Mouse (Mus musculus) monocyte, adult 2 months (primary cell): ENCODE data around the gene Stab1.
A peak's percentile ranks its signal among the peaks of the same experiment; 100 is the strongest.

Experiments used
- DNase-seq, 2 experiments: peaks; one replicate each; pipeline ENCODE4 v3.0.0; 2022; ENCODE audit warnings: low spot score in 2 of 2, low read depth in 1 of 2

Gene Stab1

GRCm38 (mm10) chr14:31165458-31165857, 3.0 kb downstream of the Stab1 start:
- no peak for DNase-seq

GRCm38 (mm10) chr14:31165010-31165409, 3.4 kb downstream of the Stab1 start:
- DNase-seq = no peak

- DNase-seq = no peak
Observed at GRCm38 (mm10) chr14:31164067-31164466, 4.4 kb downstream of the Stab1 start.

GRCm38 (mm10) chr14:31161638-31162037, 6.8 kb downstream of the Stab1 start:
- no peak for DNase-seq

- no peak for DNase-seq
Observed at GRCm38 (mm10) chr14:31161191-31161590, 7.2 kb downstream of the Stab1 start.

DNA sequence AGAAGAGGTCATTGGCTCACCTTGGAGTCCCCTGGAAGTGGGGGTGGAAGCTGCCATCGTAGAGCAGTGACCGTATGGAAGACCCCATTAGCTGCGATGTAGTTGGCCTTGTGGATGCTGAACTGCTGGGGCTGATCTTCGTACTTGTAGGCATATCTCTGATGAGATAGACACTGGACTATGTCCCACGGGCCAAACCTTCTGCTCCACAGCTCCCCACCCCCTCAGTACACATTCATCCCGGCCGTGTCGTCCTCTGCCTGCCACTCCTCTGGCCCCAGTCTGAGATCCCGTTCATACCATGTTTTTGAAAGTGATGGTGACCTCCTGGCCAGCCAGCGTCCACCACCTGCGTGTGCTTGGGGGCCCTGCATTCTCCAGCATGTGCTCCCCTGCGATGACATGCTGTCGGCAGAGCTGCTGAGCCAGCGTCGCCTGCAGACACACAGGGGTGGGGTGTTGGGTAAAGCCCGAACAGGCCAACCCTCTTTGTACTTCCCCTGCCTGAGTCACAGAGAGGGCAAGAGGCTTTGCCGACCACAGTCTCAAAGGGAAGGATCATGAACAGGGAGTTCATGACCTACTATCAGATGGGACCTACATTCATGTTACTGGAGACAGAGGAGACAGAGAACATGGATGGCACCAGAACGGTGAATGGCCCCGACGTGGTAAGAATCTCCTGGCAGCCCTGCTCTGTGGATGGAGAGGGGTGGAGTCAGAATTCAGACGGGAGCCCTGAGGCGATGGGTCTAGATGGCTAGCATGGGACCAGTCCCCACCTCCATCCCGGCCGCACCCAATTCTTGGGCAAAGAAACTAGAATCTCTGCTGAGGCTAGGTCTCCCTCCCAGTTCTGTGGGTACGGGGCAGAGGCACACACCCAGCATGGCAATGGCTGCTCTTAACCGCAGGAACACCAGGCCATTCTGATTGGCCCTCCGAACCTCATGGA, 8.0 kb downstream of the Stab1 start:
- peak; percentile 67 to 68 for DNase-seq

DNA sequence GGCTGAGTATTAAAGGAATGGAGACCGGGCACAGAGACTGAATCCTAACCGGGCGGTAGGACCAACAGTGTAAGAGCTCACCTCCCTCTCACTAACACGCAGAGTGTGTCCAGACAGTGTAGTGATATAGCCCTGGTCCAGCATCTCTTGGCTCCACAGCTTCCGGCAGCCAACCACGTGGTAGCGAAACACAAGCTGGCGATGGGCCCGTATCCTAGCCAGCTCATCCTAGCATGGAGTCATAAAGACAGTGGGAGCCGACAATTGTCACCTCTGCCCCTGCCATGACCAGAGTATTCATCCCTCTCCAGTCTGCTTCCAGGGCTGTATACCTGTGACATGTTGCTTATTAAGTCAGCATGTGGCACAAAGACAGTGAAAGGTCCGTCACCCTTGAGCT, 22.7 kb downstream of the Stab1 start:
- DNase-seq = no peak

GRCm38 (mm10) chr14:31141011-31141410, 27.4 kb downstream of the Stab1 start:
- DNase-seq = no peak

DNA sequence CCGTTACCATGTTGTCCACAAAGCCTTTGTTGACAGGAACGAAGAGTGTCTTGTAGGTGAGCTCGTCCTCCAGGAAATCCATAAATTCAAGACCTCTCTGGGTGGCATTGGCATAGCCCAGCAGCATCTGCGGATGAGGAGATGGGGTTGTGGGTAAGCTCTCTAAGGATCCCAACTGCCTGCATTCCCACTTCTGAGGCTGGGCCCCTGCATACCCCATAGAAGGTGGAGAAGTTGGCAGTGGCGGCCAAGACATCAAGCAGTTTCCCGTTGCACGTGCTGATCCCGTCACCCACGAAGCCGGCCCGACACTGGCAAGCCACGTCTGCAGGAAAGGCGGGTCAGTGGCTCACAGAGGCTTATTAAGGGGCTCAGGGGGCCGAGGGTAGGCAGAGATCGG, 28.3 kb downstream of the Stab1 start:
- DNase-seq = no peak

DNA sequence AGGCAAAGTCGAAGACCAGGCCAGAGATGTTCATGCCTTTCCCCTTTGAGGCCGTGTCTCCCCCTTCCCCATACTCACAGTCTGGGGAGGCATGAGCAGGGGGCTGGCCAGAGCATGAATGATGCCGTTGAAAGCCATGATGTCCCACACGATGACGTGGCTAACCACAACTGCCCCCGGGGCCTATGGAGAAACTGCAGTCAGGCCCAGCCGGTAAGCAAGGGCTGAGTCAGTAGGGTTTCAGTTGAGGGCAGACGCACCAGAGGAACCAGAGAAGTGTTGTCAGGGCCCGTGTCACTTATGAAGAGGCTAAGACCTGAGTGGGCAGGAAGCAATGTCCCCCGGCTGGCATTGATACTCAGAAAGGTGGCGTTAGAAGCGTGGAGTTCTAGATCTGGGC, 28.8 kb downstream of the Stab1 start:
- DNase-seq = no peak

GRCm38 (mm10) chr14:31138897-31139429, 29.5 kb downstream of the Stab1 start:
- no peak for DNase-seq

DNA sequence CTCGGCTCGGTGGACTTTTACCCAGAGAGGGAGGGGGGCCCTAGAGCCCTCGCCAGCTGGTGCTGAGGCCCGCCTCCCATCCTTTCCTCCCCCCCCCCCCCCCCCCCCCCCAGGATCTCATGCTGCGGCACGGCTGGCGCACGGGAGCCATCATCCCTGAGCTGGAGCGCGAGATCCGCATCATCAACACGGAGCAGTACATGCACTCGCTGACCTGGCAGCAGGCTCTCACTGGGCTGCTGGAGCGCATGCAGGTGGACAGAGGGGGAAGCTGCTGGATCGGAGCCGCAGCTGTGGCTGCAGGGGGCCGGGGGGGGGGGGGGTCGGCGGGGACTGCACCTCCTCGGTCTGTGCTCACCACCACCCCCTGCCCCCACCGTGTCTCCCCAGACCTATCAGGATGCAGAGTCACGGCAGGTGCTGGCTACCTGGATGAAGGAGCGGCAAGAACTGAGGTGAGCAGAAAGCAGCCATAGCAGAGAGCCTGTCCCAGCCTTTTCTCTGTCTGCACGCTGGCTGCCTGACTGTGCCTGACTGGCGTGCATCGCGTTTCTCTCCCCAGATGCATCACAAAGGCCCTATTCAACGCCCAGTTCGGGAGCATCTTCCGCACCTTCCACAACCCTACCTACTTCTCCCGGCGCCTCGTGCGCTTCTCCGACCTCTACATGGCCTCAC, 30.1 kb downstream of the Stab1 start:
- no peak for DNase-seq

DNA sequence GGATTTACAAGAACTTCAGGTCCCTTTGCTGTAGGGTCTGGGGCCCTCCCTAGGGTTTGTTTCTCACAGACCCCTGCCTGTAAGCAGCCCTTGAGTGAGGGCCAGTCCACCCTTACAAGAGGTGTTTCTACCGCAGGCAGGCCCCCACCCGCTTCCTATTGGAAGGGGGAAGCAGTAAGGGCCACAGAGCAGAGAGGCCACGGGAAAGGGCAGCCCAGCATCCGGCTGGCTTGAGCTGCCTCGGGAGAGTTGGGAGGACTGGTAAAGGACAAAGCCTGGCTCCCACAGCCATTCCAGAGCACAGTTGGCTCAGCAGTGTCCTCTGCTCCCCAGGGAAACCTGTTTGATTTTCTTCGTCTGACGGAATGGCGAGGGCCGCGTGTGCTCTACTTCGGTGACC, 30.6 kb downstream of the Stab1 start:
- no peak for DNase-seq

DNA sequence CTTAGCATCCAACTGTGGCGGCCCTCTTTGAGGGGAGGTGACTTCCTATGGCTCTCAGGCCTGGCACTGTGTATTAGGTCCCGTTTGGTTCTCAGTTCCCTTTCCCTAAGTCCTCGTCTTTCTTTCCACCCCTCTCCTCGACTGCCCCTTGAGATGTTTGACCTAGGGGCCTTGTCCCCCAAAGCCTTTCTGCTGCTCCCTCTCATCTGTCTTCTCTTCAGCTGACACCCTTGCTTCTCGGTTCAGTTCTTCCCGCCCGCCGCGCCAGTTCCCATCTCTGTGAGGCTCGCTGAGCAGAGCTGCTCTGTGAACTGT, 31.2 kb downstream of the Stab1 start:
- no peak for DNase-seq

GRCm38 (mm10) chr14:31136411-31137280, 31.8 kb downstream of the Stab1 start:
- DNase-seq = no peak

GRCm38 (mm10) chr14:31135495-31136410, 32.7 kb downstream of the Stab1 start:
- DNase-seq = no peak

DNA sequence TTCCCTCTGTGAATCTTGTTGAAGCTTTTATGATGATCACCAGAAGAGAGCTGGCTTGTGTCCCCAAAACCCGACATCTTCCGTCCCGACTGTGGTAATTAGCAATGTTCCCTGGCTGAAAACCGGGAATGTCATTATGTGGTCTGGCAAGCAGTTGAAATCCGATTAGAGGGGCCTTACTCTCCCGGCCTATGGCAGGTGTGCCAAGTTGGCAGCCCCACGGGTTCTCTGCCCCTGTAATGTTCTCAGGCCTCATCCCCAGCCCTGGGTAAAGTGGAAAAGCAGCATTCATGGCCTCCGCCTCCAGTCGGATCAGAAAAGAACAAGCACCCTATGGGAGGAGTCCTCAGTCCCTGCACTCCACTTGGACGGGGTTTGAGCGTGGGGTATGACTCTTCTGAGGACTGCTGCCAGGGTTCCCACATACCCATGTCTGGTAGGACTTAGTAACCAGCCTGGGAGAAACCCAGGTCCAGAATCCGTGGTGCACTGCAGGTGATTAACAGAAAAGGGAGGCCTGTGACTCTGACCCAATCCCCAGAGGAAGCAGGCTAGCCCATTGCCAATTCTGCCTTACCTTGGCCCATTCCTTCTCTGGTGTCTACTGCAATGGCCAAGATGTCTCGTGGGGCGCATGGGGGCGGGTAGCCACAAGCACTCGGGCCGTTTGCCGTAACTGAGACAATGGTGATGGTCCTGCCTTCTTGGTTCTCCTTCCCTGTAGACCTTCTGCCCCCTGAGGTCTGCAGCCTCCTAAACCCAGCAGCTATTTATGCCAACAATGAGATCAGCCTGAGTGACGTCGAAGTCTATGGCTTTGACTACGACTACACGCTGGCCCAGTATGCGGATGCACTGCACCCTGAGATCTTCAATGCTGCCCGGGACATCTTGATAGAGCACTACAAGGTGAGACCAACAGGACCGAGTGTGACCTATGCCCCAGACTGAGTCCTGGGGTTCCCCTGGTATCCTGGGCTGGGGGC, 34.1 kb downstream of the Stab1 start:
- no peak for DNase-seq

DNA sequence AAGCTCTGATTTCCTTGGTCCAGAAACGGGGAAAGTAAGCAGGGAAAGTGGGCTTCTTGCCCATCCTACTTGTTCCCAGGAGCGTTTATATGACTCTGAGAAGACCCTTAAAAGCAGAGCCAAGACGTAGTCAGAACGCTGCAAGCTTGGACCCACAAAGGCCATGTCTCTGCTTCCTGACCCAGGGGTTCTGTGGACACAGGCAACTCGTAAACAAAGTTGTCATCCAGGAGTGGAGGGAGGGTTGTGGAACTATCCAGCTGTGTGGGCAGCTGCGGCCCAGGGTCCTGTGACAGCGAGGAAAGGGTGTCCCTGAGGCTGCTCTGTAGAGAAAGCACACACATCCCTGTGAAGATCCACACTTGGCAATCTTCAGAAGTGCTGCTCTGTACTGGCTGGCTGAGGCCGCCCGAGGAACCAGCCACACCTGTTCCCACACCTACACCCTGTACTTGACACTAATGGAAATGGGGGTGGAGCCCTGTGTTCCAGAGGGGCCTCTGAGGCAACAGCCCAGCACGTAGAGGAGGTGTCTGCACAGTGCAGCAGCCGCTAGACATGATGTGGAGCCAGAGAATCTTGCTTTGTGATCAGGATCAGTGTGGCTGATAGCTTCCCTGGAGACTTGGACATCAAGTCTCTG, 35.3 kb downstream of the Stab1 start:
- no peak for DNase-seq
